Mouse (Mus musculus): Measurements from ENCODE around the gene Ganc.

Gene Ganc

GRCm38 (mm10) chr2:120450724-120451123, 47.0 kb downstream of the Ganc start:
- no peak for DNase-seq (ENCODE audit: extremely low spot score, low read depth, low spot score)

GRCm38 (mm10) chr2:120452600-120452999, 48.9 kb downstream of the Ganc start:
- DNase-seq (ENCODE audit: extremely low spot score, low read depth, low spot score): no peak

DNA sequence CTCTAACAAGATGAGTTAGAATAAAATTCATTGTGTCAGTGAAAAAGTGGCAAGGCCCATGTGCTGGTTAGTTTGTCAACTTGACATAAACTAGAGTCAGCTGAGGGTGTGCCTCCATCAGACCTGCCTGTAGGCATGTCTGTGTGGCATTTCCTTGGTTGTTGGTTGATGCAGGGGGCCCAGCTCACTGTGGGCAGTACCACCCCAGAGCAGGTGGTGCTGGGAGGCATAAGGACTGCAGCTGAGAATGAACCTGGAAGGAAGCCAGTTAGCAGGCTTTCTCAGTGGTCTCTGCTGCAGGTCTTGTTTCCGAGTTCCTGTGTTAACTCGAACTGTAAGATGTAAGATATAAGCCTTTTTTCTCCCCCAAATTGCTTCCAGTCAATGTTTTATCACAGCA, 51.3 kb downstream of the Ganc start:
- DNase-seq (ENCODE audit: extremely low spot score, low read depth, low spot score): no peak

GRCm38 (mm10) chr2:120455719-120456118, 52.0 kb downstream of the Ganc start, which contains the start of gene Capn3:
Gene Capn3, plus strand, starts transcription at chr2:120456019.
- DNase-seq (ENCODE audit: extremely low spot score, low read depth, low spot score): no peak

- no peak for DNase-seq (ENCODE audit: extremely low spot score, low read depth, low spot score)
Observed at GRCm38 (mm10) chr2:120460216-120460615, 56.5 kb downstream of the Ganc start.

GRCm38 (mm10) chr2:120463328-120463727, 59.6 kb downstream of the Ganc start:
- no peak for DNase-seq (ENCODE audit: extremely low spot score, low read depth, low spot score)

GRCm38 (mm10) chr2:120464091-120464490, 60.4 kb downstream of the Ganc start:
- DNase-seq (ENCODE audit: extremely low spot score, low read depth, low spot score): no peak

- no peak for DNase-seq (ENCODE audit: extremely low spot score, low read depth, low spot score)
Observed at GRCm38 (mm10) chr2:120464732-120465396, 61.2 kb downstream of the Ganc start.

DNA sequence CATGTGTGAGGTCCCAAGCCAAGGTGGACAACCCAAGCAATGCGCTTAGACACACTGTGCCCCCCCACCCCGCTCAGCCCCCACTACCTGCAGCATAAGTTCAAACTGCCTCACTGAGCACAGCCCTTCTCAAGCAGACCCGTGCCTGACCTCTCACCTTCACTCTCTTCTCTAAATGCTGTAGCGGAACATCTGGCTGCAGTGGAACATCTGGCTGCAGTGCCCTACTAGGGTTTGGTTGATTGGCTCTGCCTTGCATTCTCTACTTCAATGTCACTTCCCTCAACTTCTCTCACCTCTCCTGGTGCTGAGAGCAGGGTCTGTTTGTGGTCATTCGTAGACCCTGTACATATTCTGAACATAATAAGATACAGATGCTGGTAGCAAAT, 61.7 kb downstream of the Ganc start:
- no peak for DNase-seq (ENCODE audit: extremely low spot score, low read depth, low spot score)

DNA sequence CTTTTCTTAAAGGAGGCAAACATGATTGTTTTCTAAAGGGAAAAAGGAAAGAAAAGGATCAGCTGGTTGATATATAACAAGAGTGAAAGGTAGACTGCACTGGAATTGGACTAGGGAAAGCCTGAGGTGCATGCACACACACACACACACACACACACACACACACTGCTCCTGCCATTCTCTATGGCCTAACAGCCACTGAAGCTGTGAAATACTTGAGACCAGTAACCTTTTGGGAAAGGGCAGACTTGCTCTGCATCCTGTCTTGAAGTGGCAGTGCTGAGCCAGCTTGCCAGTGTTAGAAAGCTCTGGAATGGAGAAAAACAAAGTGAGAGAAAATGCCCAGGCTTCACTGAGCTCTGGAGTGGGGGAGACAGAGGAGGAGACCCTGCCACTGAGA, 64.3 kb downstream of the Ganc start:
- DNase-seq (ENCODE audit: extremely low spot score, low read depth, low spot score): no peak

DNA sequence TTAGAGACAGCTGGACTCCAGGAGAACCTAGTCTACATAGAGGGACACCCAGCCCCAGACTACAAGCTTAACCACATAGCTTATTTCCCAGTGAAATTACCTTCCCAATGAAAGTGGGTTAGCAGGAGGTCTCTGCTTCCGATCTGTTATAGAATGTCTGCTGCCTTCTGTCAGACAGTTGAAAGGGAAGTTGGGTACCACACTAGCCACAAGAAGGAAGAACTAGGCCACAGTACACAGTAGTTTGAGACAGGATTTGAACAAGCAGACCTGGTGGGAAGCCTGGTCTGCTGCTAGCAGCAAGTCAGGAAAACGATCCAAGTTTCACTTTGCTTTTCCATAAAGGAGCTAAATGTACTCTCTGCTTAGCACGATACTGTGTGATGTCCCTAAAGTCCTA, 65.5 kb downstream of the Ganc start:
- no peak for DNase-seq (ENCODE audit: extremely low spot score, low read depth, low spot score)

DNA sequence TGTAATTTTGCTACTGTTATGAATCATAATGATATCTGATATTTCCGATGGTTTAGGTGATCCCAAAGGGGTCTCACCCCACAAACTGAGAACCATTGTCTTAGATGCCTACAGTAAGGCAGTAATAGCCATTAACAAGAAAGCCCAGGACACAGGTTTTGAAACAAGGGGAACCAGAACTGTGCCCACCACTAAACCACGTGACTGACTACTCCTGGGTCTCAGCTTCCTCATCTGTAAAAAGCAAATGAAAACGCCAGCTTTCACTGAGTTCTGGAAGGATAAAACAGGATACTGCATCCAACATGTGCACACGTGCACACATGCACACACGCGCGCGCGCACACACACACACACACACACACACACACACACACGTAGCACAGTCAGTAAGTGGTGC, 66.0 kb downstream of the Ganc start:
- DNase-seq (ENCODE audit: extremely low spot score, low read depth, low spot score): no peak

- no peak for DNase-seq (ENCODE audit: extremely low spot score, low read depth, low spot score)
Observed at GRCm38 (mm10) chr2:120470856-120471255, 67.2 kb downstream of the Ganc start.

DNA sequence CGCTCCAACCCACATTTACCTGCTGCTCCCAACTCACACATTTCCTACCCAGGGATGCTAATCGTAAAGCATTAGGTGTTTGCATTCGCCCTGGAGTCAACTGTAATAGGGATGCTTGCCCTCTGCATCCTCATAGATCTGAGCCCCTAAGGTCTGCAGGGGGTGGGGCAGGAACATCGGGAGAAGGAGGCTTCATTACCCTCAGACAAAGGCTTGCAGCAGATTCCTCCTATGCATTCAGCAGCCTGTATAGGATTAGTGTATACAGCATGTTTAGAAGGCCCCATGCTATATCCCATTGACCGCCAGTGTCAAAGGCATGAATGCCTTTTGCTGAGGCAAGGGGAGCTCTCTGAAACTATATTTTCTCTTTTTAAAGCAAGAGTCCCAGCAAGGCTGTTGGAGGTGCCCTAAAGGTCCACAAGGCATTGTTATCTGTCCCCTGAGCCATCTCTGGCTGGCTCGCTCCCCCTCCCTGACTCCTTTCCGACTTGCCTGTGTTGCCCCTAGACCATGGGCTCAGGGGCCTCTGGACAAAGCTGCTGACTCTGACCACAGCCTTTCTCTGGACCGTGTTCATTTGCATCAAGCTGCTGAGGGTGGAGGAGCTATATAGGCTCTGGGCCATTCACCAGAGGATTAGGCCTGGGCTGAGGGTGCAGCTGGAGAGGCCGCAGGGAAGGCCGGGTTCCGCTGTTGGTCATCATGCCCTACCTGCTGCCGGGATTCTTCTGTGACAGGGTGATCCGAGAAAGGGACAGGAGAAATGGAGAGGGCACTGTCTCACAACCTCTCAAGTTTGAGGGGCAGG, 72.8 kb downstream of the Ganc start:
- no peak for DNase-seq (ENCODE audit: extremely low spot score, low read depth, low spot score)

- peak; percentile 46 for DNase-seq (ENCODE audit: extremely low spot score, low read depth, low spot score)
Observed at GRCm38 (mm10) chr2:120478600-120478999, 74.9 kb downstream of the Ganc start.

- no peak for DNase-seq (ENCODE audit: extremely low spot score, low read depth, low spot score)
Observed at GRCm38 (mm10) chr2:120481921-120482320, 78.2 kb downstream of the Ganc start.

GRCm38 (mm10) chr2:120482506-120483389, 79.1 kb downstream of the Ganc start:
- no peak for DNase-seq (ENCODE audit: extremely low spot score, low read depth, low spot score)

DNA sequence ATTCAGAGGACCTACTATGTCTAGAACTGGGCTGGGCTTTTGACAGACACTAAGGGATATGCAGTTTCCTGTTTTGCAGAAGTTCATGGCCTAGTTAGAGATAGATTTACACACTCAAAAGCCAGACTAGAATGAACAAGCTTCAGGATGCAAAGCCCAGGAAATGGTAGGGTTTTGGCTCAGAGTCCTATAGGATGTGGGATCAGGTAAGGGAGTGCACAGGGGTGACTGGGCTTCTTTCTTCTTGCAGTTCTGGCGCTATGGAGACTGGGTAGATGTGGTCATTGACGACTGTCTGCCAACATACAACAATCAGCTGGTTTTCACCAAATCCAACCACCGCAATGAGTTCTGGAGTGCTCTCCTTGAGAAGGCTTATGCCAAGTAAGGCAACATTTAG, 80.5 kb downstream of the Ganc start:
- no peak for DNase-seq (ENCODE audit: extremely low spot score, low read depth, low spot score)

DNA sequence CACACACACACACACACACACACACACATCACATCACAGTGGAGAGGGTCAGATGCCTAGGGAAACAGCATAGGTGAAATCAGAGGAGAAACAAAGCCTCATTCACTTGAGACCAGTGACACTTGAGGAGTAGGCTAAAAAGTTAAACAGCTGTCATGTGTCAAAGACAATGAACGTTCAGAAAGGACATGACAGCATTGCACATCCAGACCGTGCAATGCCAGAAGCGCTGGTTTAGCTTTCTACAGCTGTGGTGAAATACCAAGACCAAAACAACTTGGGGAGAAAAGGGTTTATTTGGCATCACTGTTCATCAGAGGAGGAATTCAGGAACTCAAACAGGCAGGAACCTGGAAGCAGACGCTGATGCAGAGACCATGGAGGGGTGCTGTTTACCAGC, 89.6 kb downstream of the Ganc start:
- DNase-seq (ENCODE audit: extremely low spot score, low read depth, low spot score): no peak

GRCm38 (mm10) chr2:120496511-120496910, 92.8 kb downstream of the Ganc start:
- no peak for DNase-seq (ENCODE audit: extremely low spot score, low read depth, low spot score)

- DNase-seq (ENCODE audit: extremely low spot score, low read depth, low spot score): no peak
Observed at GRCm38 (mm10) chr2:120499971-120500471, 96.3 kb downstream of the Ganc start.
